Mouse (Mus musculus) kidney, embryonic 15.5 days (tissue): ENCODE results near the gene Slc20a1. TPM values are rescaled to one million over a fixed set of nuclear protein-coding genes. Genes with fewer than 3 reads are reported as not detected.

Experiments
- ATAC-seq: fragments of 200-750 bp; cut with Nextera tagmentation; replicated peaks from 2 replicates; pipeline ENCODE4 v1.8.0; 2017; ENCODE audit warnings: moderate TSS enrichment; ENCODE audit not compliant: low FRiP score
- H3K27ac ChIP-seq: fragments of 300-500 bp; sonication (generic); 2 replicates; pipeline ENCODE4 v1.5.1; 2015; ENCODE audit warnings: mild to moderate bottlenecking, inconsistent platforms
- H3K27me3 ChIP-seq: fragments of 300-500 bp; sonication (generic); 2 replicates; pipeline ENCODE4 v1.6.1; 2015; ENCODE audit warnings: inconsistent platforms
- H3K36me3 ChIP-seq: fragments of 300-500 bp; sonication (generic); 2 replicates; pipeline ENCODE4 v1.6.1; 2015; ENCODE audit warnings: inconsistent platforms
- H3K4me1 ChIP-seq: fragments of 300-500 bp; sonication (generic); 2 replicates; pipeline ENCODE4 v1.6.1; 2015; ENCODE audit warnings: inconsistent platforms
- H3K4me2 ChIP-seq: fragments of 300-500 bp; sonication (generic); 2 replicates; pipeline ENCODE4 v1.6.1; 2015; ENCODE audit warnings: moderate library complexity, mild to moderate bottlenecking, inconsistent platforms
- H3K4me3 ChIP-seq: fragments of 300-500 bp; sonication (generic); replicated peaks from 2 replicates; pipeline ENCODE4 v1.5.1; 2015; ENCODE audit warnings: mild to moderate bottlenecking, inconsistent platforms
- H3K9ac ChIP-seq: fragments of 300-500 bp; sonication (generic); 2 replicates; pipeline ENCODE4 v1.6.1; 2015; ENCODE audit warnings: mild to moderate bottlenecking, inconsistent platforms
- H3K9me3 ChIP-seq: fragments of 300-500 bp; sonication (generic); replicated peaks from 2 replicates; pipeline ENCODE4 v1.6.1; 2016; ENCODE audit warnings: inconsistent platforms
- WGBS: fragments of 180-500 bp; shearing (Covaris S2); methylation state at CpG from one replicate; pipeline ENCODE4 v1.1.7; 2015; ENCODE audit warnings: mixed read lengths; 5-methylcytosine and 5-hydroxymethylcytosine counted together
- polyA plus RNA-seq: library from polyadenylated mRNA; unstranded; fragments of >200 nt; fragmentation: Nextera tagmentation; extraction: Ambion mirVana; gene quantifications from 2 replicates; pipeline ENCODE4 v1.2.1, GENCODE M21; 2015

Gene Slc20a1
- polyA plus RNA-seq, 1 experiment from 2014 or later, result 30.2 TPM

GRCm38 (mm10) chr2:129197197-129197596 lies 1.4 kb upstream of the Slc20a1 start:
- Histone ChIP-seq H3K9ac (no peak overlapping the region), H3K36me3 (peaks cover 21% of the 10 kb centered on the region), H3K9me3 (no peaks in the 10 kb centered on the region), H3K27ac (peak overlapping the region; percentile 39; the same call in 1 of the 2 replicates), H3K4me2 (peak overlapping the region; percentile 85), H3K4me1 (peaks cover 22% of the 10 kb centered on the region), H3K27me3 (no peaks in the 10 kb centered on the region), H3K4me3 (peak overlapping the region; percentile 75)
- ATAC-seq, result no peak
- WGBS, result 28% methylated on average over 5 of the region's 5 CpGs

- peak overlapping the region; percentile 75 for H3K4me3 ChIP-seq
These were observed 625 bp upstream of the Slc20a1 start for GRCm38 (mm10) chr2:129197843-129198435.

GRCm38 (mm10) chr2:129199328-129200085 lies 943 bp downstream of the Slc20a1 start:
- WGBS, result 18% methylated on average over 30 of the region's 31 CpGs
- peaks cover 22% of the 10 kb centered on the region for H3K4me1 ChIP-seq
- no peaks in the 10 kb centered on the region for H3K27me3 ChIP-seq
- peak overlapping the region; percentile 86 for H3K27ac ChIP-seq
- peak overlapping the region; percentile 75 for H3K4me3 ChIP-seq
- H3K9me3 ChIP-seq, result no peaks in the 10 kb centered on the region
- peak overlapping the region; percentile 62 for H3K4me2 ChIP-seq
- peaks cover 44% of the 10 kb centered on the region for H3K36me3 ChIP-seq
- H3K9ac ChIP-seq, result peak overlapping the region; percentile 84
- ATAC-seq, result 0 out of 2 replicates have a peak, but pooled peaks have one; percentile 0

More at GRCm38 (mm10) chr2:129197843-129198435, 625 bp upstream of the Slc20a1 start:
- Histone ChIP-seq H3K36me3 (peaks cover 28% of the 10 kb centered on the region), H3K27me3 (no peaks in the 10 kb centered on the region), H3K27ac (peak overlapping the region; percentile 77), H3K4me1 (peaks cover 22% of the 10 kb centered on the region), H3K9ac (peak overlapping the region; percentile 62), H3K4me2 (peak overlapping the region; percentile 85), H3K9me3 (no peaks in the 10 kb centered on the region)
- under 1% methylated on average over 32 of the region's 32 CpGs for WGBS
- no peak; the same call in 1 of the 2 replicates for ATAC-seq

- Histone ChIP-seq H3K27ac (no peak overlapping the region), H3K4me3 (no peak overlapping the region), H3K4me1 (peaks cover 6% of the 10 kb centered on the region), H3K9me3 (no peaks in the 10 kb centered on the region), H3K27me3 (no peaks in the 10 kb centered on the region), H3K4me2 (no peak overlapping the region), H3K9ac (no peak overlapping the region), H3K36me3 (peaks cover 98% of the 10 kb centered on the region)
- WGBS, result 87% methylated on average over 6 of the region's 6 CpGs
- ATAC-seq, result no peak
These were observed 6.4 kb downstream of the Slc20a1 start for GRCm38 (mm10) chr2:129205000-129205399.

GRCm38 (mm10) chr2:129206824-129207223 lies 8.3 kb downstream of the Slc20a1 start:
- no peaks in the 10 kb centered on the region for H3K27me3 ChIP-seq
- H3K9me3 ChIP-seq, result no peaks in the 10 kb centered on the region
- H3K36me3 ChIP-seq, result peaks cover 100% of the 10 kb centered on the region
- ATAC-seq, result no peak
- H3K4me1 ChIP-seq, result no peaks in the 10 kb centered on the region
- 88% methylated on average over 8 of the region's 8 CpGs for WGBS
- no peak overlapping the region for H3K27ac ChIP-seq
- H3K9ac ChIP-seq, result no peak overlapping the region
- H3K4me2 ChIP-seq, result no peak overlapping the region
- no peak overlapping the region for H3K4me3 ChIP-seq

- Histone ChIP-seq H3K9ac (no peak overlapping the region), H3K27ac (no peak overlapping the region), H3K36me3 (peaks cover 98% of the 10 kb centered on the region), H3K27me3 (no peaks in the 10 kb centered on the region), H3K4me3 (no peak overlapping the region), H3K4me2 (no peak overlapping the region), H3K4me1 (no peaks in the 10 kb centered on the region), H3K9me3 (no peaks in the 10 kb centered on the region)
- 89% methylated on average over 8 of the region's 8 CpGs for WGBS
- ATAC-seq, result no peak
These were observed 9.7 kb downstream of the Slc20a1 start for GRCm38 (mm10) chr2:129208181-129208746.

- Histone ChIP-seq H3K9ac (no peak overlapping the region), H3K9me3 (no peaks in the 10 kb centered on the region), H3K4me3 (no peak overlapping the region), H3K27me3 (no peaks in the 10 kb centered on the region), H3K27ac (no peak overlapping the region), H3K36me3 (peaks cover 78% of the 10 kb centered on the region), H3K4me1 (no peaks in the 10 kb centered on the region), H3K4me2 (no peak overlapping the region)
- 87% methylated on average over 8 of the region's 8 CpGs for WGBS
- no peak for ATAC-seq
These were observed 11.7 kb downstream of the Slc20a1 start for GRCm38 (mm10) chr2:129210089-129210749.

GRCm38 (mm10) chr2:129211255-129211654 lies 12.7 kb downstream of the Slc20a1 start:
- H3K36me3 ChIP-seq, result peaks cover 68% of the 10 kb centered on the region
- WGBS, result 76% methylated on average over 4 of the region's 4 CpGs

GRCm38 (mm10) chr2:129211957-129212356 lies 13.4 kb downstream of the Slc20a1 start:
- 70% methylated on average over 2 of the region's 2 CpGs for WGBS
- no peak overlapping the region for H3K9ac ChIP-seq
- no peaks in the 10 kb centered on the region for H3K27me3 ChIP-seq
- H3K4me1 ChIP-seq, result no peaks in the 10 kb centered on the region
- H3K9me3 ChIP-seq, result no peaks in the 10 kb centered on the region
- no peak for ATAC-seq
- H3K4me2 ChIP-seq, result no peak overlapping the region
- peaks cover 61% of the 10 kb centered on the region for H3K36me3 ChIP-seq
- H3K4me3 ChIP-seq, result no peak overlapping the region
- H3K27ac ChIP-seq, result no peak overlapping the region

More at GRCm38 (mm10) chr2:129211255-129211654, 12.7 kb downstream of the Slc20a1 start:
- H3K27me3 ChIP-seq, result no peaks in the 10 kb centered on the region
- H3K9ac ChIP-seq, result no peak overlapping the region
- no peaks in the 10 kb centered on the region for H3K4me1 ChIP-seq
- no peak overlapping the region for H3K4me2 ChIP-seq
- H3K4me3 ChIP-seq, result no peak overlapping the region
- H3K27ac ChIP-seq, result no peak overlapping the region
- no peak for ATAC-seq
- no peaks in the 10 kb centered on the region for H3K9me3 ChIP-seq

GRCm38 (mm10) chr2:129212566-129212965 lies 14.0 kb downstream of the Slc20a1 start:
- no peak overlapping the region for H3K27ac ChIP-seq
- no peak overlapping the region for H3K9ac ChIP-seq
- no peak for ATAC-seq
- H3K4me2 ChIP-seq, result no peak overlapping the region
- peaks cover 55% of the 10 kb centered on the region for H3K36me3 ChIP-seq
- WGBS, result 89% methylated on average over 7 of the region's 7 CpGs
- peaks cover 5% of the 10 kb centered on the region for H3K4me1 ChIP-seq
- H3K27me3 ChIP-seq, result no peaks in the 10 kb centered on the region
- no peak overlapping the region for H3K4me3 ChIP-seq
- H3K9me3 ChIP-seq, result no peaks in the 10 kb centered on the region

- peaks cover 33% of the 10 kb centered on the region for H3K36me3 ChIP-seq
- no peak overlapping the region for H3K4me3 ChIP-seq
- 0 out of 2 replicates have a peak, but pooled peaks have one; percentile 15 for ATAC-seq
- H3K4me1 ChIP-seq, result peaks cover 8% of the 10 kb centered on the region
- H3K4me2 ChIP-seq, result no peak overlapping the region
- no peaks in the 10 kb centered on the region for H3K9me3 ChIP-seq
- no peak overlapping the region for H3K27ac ChIP-seq
- WGBS, result 86% methylated on average over 5 of the region's 5 CpGs
- H3K9ac ChIP-seq, result no peak overlapping the region
- H3K27me3 ChIP-seq, result no peaks in the 10 kb centered on the region
These were observed 16.2 kb downstream of the Slc20a1 start for GRCm38 (mm10) chr2:129214774-129215173.
